Mouse (Mus musculus): ENCODE data around the gene Taf3.

Taf3 gene

DNA sequence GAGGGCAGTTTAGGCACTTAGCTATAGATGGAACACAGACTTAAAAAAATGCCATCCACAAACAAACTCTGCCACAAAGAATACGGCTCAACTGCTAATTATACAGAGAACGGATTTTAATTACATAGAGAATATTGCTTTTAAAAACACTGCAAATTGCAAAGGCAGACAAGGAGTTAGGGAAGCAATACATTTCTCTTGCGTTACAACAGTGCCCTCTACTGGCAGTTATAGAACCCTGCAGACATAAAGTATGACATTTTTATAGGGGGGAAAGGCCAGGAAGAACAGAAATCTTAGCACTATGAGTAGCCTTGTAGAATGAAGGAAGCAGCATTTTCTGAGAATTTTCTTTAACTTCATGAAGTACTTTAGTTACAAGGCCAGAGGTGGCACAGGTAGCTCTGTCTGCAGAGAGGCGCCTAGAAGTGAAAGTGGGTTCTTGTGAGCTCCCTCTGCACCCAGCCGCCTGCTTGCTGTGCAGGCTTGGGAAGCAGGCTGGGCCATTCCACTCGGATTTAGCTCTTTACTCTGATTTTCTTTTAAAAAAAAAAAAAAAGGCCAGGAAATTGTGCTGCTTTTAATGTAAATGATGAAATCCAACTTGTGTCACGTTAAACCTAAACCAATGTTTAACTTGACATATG is 38.0 kb downstream of the Taf3 start:
- DNase-seq (ENCODE audit: low read depth, low spot score), result peak; percentile 81

DNA sequence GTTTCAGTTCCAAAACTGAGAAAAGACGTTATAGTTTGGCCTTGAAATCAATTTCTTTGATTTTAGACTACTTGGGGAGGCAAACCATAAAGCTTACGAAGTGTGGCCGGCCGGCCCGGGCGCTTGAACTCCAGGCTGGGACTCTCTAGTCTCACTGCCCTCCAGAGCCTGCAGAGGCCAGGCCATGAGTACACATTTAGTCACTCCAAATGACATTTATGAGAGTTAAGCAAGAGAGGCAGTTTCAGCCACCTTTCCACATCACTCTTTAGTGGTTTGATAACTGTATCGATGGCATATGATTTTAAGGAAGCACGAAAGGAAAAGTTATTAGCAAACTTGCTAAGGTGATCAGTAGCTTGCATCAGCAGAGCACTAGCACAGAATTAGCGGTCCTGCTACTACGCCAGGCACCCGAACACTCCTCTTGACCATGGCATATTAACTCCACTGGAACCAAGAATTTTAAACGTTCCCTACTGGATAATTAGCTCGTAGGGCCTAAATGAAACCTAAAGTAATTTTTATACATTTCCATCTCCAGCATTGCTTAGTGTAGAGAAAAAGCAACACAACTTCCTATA is 38.6 kb downstream of the Taf3 start:
- no peak for DNase-seq (ENCODE audit: low read depth, low spot score)

DNA sequence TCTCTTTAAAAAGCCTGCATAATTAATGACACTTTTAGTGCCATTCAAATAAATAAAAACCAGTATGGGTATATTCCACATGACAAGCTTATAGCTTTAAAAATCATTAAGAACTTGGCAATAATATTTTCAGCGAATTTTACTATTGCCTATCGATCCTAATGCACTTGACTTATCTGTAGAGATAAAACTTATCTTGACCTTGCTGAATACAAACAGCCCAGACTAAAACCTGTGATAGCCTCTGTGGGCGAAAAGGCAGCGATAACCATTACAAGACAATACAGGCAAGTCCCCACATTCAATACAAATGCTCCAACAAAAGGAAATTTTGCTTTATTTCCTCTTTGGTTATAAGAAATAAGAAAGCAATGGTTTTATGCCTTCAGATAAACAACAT is 39.8 kb downstream of the Taf3 start:
- DNase-seq (ENCODE audit: low read depth, low spot score), result no peak

DNA sequence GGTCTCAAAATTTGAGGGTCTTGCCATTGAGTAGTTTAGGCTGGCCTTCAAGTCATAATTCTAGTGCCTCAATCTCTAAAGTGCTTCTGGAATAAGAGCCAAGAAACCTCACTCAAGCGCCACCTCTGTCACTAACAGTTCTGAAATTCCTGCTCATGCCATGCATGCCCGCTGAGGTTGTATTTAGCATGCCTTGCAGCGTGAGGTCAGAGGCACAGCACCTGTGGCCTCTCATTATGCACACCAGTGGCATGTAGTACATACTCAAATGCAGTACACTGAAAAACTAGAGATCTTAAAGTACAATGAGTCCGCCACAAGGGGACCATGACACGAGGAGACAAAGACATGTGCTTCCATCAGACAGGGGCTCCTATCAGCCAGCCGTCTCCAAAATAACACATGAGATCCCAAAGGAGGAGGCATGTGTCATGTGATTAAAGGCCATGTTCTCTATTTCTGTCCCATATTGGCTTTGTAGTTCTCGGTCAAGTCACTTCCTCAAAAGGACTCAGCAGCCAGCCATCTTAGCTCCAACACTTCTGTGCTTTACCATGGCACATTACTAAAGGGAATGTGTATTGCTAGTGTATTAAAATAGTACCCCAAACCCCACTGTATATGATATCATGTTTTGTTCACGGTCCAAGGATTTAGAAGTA is 43.3 kb downstream of the Taf3 start:
- DNase-seq (ENCODE audit: low read depth, low spot score), result no peak

DNA sequence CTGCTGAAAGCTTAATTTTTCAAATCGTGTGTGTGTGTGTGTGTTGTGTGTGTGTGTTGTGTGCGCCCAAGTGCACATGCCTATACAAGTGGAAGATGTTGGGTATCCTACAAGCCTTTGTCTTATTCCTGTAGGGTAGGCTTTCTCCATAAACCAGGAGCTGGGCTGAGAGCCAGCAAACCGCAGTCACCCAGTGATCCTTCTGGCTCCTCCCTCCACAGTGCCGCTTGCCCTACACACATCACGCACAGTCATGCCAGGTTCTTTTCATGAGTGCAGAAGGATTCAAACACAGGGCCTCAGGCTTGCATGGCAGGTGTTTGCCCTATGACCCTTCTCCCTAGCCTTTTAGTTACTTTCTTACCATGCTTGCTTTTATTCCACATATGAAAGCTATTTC is 45.0 kb downstream of the Taf3 start:
- DNase-seq (ENCODE audit: low read depth, low spot score), result no peak

DNA sequence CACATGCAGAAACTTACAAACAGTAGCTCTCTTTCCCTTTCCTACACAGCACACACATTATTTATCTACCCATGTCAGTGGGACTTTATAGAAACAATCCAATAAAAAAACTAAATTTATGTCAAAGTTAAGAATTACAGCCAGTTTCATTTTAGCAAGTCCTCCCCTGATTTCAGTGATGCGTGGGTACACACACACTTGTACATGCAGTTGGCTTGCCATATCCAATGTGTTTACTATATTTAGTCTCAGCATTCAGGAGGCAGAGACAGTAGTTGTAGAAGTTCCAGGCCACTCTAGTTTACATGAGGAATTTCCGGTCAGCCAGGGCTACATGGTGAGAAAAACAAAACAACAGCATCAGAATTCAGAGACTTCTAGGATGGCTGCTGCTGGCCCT is 46.8 kb downstream of the Taf3 start:
- DNase-seq (ENCODE audit: low read depth, low spot score), result no peak

DNA sequence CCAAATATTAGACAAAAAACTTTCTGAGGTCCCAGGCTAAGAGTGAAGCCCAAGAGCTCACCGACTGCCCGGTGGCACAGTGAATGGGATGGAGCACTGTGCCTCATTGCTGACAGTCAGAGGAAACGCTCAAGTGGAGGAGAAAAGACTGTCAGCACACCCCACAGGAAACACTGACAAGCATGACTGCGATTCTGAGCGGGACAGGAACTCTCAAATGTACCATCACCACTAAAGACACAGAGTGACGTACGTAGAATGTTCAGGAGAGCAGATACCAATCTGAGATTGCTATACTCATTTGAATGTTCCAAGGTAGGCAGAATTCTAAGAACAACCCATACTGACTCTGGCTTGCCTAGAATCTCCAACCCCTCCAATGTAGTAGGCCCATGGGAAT is 50.9 kb downstream of the Taf3 start:
- peak; percentile 80 for DNase-seq (ENCODE audit: low read depth, low spot score)

DNA sequence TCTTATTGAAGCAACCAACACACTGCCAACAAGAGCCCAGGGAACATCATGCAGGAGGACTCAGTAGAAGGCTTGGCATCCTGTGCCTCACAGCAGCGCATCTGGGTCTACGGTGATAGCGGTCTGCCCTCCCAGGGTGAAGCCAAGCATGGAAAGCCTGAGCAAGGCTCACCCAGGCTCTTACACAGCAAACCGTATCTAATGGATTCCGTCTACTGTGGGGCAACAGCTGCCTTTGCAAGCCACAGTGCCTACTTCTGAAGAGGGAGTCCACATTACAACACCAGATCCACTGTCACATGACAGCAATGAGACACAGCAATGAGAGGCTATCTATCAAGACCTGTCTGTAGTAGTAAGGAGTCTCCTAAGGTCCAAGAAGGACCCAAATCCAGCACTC is 52.3 kb downstream of the Taf3 start:
- no peak for DNase-seq (ENCODE audit: low read depth, low spot score)

DNA sequence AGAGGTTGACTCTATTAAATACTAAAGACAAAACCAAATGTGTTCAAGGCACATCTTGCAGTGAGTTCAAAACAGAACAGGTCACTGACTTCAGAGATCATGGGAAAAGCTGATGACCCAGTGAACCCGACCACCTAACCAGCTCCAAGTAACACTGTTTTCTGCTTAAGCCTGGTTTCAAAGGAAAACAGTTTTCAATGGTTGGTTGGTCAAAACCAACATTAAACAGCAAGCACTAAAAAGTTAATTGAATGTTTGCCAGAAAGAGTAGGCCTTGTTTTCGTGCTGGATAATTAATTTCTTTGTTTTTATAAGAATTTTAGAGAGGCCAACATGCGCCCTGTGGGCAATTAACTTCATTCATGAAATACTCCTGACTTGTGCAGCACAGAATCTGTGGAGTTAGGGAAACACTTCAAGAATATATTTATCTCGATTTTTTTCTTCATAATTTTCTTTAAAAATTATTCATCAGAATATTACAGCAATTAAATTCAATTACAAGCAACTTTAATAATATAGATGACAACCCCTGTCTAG is 57.6 kb downstream of the Taf3 start:
- DNase-seq (ENCODE audit: low read depth, low spot score), result no peak

DNA sequence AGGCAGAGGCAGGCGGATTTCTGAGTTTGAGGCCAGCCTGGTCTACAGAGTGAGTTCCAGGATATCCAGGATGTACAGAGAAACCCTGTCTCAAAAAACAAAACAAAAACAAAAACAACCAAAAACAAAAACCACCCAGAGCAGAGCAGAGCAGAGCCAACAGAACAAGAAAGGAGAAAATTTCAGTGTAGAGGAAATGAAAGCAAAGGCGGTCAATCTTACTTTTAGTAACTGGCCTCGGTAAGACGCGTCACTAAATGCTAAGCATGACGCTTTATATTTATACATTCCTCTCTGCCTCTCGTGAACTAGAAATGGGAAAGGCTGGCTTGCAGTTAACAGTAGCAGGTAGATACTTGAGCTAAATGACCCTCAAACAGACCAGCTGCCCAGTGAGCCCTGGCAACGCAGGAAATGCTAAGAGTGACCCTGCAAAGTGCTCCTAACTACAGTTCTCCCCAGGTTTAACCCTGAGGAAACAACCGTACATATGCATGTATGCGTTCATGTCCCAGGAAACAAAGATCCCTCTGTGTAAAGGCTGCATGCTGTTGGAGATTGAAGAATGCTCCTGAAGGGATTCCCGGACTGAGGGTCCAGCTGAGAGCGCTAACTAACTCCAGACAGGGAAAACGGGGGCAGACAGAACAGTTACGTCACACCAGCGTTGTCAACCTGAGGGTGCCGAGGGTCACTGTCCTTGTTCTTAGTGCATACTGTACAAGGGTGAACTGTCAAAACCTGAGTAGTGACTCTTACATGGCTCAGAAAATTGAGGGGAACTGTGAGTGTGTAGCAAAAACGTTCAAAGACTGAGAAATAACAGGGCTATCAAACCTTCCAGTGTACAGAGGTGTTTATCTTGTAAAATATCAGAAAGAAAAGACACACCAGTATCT is 58.5 kb downstream of the Taf3 start:
- DNase-seq (ENCODE audit: low read depth, low spot score), result no peak

DNA sequence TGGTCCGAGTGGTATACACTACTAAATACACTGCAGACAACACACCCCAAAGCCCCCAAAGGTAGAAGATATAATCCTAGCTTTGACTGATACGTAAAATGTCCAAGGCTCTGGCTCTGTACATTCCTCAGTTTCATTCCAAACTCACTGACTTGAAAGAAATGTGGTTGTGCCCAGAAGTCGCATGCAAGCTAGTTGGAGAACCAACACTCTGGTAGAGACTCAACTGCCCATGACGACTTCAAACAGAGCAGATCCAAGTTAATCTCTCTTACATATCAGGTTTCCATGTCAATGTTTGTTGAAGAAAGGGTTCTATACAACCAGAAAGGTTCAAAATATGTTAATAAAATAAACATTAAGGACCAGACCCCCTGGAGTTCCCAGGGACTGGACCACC is 60.1 kb downstream of the Taf3 start:
- no peak for DNase-seq (ENCODE audit: low read depth, low spot score)

DNA sequence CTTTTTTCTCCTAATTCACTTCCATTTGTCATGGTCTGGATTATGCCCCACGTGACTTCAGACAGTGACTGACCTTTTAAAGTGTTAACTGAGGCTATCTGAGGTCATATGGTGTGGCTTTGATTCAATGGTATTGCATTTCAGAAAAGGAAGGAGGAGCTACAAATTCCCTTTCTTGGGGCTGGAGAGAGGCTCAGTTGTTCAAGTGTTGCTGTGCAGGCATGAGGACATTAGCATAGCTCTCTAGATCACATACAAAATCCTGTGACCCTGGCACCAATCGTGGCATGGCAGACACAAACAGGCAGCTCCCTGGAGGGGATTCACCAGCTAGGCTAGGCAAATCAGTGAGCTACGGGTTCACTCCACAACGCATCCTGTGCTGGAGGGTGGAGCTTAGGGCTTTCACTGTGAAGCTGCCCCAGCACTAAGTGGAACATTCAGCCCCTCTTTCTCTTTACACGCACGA is 62.4 kb downstream of the Taf3 start:
- DNase-seq (ENCODE audit: low read depth, low spot score), result peak; percentile 82

DNA sequence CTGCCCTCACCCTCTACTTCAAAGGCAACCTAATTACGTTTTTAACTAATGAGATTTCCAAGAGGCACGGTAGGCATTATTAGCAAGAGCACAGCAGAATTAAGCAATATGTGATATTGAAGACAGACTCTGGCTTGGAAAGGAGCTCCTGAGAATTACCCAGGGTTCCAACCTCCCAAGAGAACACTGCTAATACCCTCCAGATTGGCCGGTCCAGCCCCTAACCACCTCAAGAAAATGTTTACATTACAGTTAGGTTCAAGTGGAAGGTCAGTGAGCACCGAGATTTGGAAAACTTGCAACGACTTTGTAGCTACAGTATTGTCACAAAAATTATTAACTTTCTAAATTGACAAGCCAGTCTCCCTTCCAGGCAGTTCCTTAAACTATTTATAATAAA is 66.0 kb downstream of the Taf3 start:
- no peak for DNase-seq (ENCODE audit: low read depth, low spot score)

DNA sequence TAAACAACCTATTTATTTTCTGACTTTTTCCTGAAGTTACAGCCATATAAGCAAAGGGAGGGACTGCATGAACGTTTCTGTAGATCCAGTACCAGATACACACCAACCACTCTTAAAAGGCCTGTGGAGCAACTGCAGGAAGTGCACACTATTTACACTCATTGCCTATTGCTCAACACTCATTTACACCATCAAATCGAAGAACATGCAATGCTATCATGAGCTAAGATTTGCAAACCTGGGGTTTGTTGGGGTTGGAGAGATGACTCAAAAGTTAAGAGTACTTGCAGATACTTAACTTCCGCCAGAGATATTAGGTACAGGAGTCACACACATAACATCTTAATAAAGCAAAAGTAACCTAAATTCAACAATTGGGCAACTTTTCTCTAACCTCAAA is 76.5 kb downstream of the Taf3 start:
- no peak for DNase-seq (ENCODE audit: low read depth, low spot score)

DNA sequence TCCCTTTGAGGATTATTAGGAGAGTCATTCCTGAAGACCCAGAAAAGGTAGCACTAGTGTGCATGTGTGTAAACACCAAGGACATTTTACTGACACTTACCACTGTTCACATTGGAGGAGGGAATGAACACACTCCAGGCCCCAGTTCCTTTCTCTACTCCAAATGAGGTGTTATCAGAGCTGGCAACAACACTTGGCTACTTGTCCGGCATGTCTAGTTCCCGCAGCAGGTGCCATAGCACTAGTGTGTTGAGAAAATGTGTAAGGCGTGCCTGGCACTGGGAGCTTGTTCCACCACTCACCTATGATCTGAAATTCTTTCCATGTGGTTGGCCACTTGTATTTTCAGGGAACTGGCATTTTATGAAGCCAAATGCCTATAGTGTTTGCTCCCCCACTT is 77.8 kb downstream of the Taf3 start:
- DNase-seq (ENCODE audit: low read depth, low spot score), result no peak

DNA sequence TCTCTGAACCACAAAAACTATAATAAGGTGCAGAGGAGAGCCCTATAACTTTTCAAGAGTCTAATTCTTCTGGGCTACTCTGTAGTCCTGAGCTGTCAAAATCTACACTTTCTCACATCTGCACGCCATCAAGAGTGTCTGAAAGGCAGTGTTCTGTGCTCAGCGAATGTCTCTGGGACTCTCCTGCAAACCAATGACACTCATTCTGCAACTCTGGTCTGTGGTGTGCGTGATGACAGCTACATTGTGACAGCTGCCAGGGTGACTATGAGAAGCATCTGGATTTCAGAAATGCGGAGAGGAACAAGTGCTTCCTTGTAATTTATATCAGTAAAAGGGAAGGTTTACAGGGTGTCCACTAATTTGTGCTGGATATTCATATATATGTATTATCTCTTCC is 78.2 kb downstream of the Taf3 start:
- no peak for DNase-seq (ENCODE audit: low read depth, low spot score)

DNA sequence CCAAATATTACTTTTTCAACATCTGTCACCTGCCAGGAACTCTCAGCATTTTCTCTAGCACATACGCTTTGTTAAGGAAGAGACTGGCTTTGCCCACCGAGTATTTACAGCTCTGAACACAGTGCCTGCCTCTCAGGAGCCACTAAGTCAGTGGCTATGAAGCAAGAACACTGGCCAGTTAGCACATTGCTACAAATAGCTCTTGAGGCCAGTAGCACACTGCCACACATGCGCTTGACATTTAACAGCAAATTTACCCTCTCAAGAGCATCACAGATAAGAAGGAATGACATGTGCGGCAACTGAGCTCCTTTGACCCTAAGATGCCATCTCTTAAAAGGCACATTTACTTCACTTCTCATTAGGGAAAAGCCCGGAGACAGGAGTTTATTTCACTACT is 78.7 kb downstream of the Taf3 start:
- no peak for DNase-seq (ENCODE audit: low read depth, low spot score)

DNA sequence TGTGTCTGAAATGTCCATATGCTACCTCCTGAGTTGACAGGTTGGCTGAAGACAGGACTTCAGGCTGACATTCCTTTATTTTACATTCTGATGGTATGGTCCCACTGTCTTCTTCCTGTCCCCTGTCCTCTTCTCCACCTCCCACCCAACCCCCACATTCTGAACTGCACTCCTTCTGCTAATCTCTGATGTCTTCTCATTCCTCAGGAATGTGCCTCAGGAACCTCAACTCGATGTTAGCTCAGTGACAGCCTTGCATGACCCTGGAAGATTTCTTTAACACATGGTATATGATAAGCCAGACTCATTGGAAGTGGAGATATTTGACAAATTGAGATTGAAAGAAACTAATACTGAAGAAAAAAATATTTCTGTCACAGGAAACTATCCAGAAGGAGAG is 81.8 kb downstream of the Taf3 start:
- no peak for DNase-seq (ENCODE audit: low read depth, low spot score)

DNA sequence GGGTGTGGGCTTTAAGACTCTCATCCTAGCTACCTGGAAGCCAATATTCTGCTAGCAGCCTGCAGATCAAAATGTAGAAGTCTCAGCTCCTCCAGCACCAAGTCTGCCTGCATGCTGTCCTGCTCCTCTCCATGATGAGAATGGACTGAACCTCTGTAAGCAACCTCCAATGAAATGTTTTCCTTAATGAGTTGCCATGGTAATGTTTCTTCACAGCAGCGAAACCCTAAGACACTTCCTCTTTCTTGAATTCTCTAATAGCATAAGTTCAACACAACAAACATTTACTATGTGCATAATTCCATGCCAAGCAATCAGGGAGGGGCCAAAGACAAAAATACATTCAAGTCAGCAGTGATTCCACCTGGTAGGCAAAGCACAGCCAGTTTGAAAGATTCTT is 82.8 kb downstream of the Taf3 start:
- DNase-seq (ENCODE audit: low read depth, low spot score), result no peak

DNA sequence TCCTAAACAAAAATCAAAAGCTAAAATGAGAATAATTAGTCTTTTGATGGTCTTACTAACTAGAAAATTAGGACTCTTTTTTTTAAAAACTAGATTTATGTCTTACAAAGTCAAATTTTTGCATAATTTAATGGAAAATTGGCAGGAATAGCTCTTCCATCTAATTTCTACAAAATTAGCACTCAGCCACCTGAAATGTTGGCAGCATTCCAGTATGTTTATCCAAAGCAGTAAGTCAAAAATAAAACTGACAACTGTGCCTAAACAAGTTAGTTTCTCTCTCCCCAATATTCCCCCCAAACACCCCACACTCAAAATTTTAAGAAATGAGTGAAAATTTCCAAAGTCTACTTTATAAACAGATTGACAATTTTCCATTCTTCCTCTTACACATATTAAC is 85.5 kb downstream of the Taf3 start:
- DNase-seq (ENCODE audit: low read depth, low spot score), result no peak

DNA sequence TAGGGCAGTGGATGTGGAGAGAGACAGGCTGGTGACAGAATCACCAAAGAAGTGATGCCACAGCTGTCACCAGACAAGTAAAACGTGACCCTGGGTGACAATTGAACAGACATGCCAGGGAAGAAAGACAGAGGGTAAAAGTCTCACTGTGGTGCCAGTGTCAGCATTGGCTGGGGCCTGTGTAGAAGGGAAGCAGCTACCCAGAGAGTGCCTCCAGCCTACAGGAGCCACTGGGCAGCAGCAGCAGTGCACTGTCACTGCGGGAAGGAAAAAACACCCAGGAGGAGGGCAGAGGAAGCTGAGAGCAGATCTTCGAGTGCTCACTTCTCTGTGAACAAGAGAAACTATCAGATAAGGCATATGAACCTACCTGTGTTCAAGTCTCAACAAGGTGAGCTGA is 86.7 kb downstream of the Taf3 start:
- DNase-seq (ENCODE audit: low read depth, low spot score), result no peak

DNA sequence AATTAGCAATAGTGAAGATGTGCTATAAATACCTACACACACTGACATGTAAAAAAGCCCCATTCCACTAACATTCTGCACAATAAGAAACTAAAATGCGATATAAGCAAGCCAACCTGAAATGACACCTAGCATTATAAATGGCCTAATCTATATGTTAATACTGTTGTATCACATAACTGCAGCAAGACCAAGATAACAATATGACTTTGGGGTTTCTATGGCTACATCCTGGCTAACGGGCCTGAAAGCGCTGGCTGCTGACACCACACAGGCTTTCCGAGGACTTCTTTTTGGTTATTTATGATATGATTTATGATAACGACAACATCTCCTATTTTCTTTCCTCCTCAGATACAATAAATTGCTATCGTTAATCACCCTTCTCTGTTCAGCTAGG is 90.4 kb downstream of the Taf3 start:
- DNase-seq (ENCODE audit: low read depth, low spot score), result no peak

Measured in CD4-positive, CD25-positive, alpha-beta regulatory T cell, adult 2 months (primary cell).